Mouse (Mus musculus) neural tube, embryonic 14.5 days (tissue): ENCODE measurements at regions not wholly inside any gene's neighbourhood (a gene's known extent, or its start where the extent isn't known, plus 50 kb on each side); places are given as distances from the start of the nearest gene placed in this dataset.

ENCODE experiments used
- ATAC-seq: fragments of 200-750 bp; cut with Nextera tagmentation; 2 replicates; pipeline ENCODE4 v1.8.0; 2017; ENCODE audit warnings: low read depth, mild to moderate bottlenecking, moderate TSS enrichment, moderate library complexity
- H3K27ac ChIP-seq: fragments of 300-500 bp; sonication (generic); 2 replicates; pipeline ENCODE4 v1.5.1; 2014; ENCODE audit warnings: low read depth, mild to moderate bottlenecking, control low read depth, low read length, moderate library complexity, mixed read lengths
- H3K27me3 ChIP-seq: fragments of 300-500 bp; sonication (generic); 2 replicates; pipeline ENCODE4 v1.6.1; 2014; ENCODE audit warnings: low read length; ENCODE audit not compliant: control insufficient read depth, insufficient read depth
- H3K36me3 ChIP-seq: fragments of 300-500 bp; sonication (generic); 2 replicates; pipeline ENCODE4 v1.6.1; 2014; ENCODE audit warnings: low read length, mixed read lengths; ENCODE audit not compliant: control insufficient read depth, insufficient read depth
- H3K4me1 ChIP-seq: fragments of 300-500 bp; sonication (generic); 2 replicates; pipeline ENCODE4 v1.6.1; 2014; ENCODE audit warnings: low read length; ENCODE audit not compliant: control insufficient read depth, insufficient read depth
- H3K4me2 ChIP-seq: fragments of 300-500 bp; sonication (generic); 2 replicates; pipeline ENCODE4 v1.6.1; 2014; ENCODE audit warnings: mild to moderate bottlenecking, low read depth, low read length, control low read depth
- H3K4me3 ChIP-seq: fragments of 300-500 bp; sonication (generic); 2 replicates; pipeline ENCODE4 v1.5.1; 2014; ENCODE audit warnings: low read depth, low read length, control low read depth, mixed read lengths
- H3K9ac ChIP-seq: fragments of 300-500 bp; sonication (generic); replicated peaks from 2 replicates; pipeline ENCODE4 v1.6.1; 2014; ENCODE audit warnings: low read depth, mild to moderate bottlenecking, control low read depth, low read length, mixed read lengths
- H3K9me3 ChIP-seq: fragments of 300-500 bp; sonication (generic); 2 replicates; pipeline ENCODE4 v1.6.1; 2016; ENCODE audit warnings: low read length; ENCODE audit not compliant: control insufficient read depth
- WGBS: fragments of 180-500 bp; shearing (Covaris S2); extraction: QIAGEN DNeasy Blood & Tissue Kit; methylation state at CpG from one replicate; pipeline ENCODE4 v1.1.7; 2014; 5-methylcytosine and 5-hydroxymethylcytosine counted together

DNA sequence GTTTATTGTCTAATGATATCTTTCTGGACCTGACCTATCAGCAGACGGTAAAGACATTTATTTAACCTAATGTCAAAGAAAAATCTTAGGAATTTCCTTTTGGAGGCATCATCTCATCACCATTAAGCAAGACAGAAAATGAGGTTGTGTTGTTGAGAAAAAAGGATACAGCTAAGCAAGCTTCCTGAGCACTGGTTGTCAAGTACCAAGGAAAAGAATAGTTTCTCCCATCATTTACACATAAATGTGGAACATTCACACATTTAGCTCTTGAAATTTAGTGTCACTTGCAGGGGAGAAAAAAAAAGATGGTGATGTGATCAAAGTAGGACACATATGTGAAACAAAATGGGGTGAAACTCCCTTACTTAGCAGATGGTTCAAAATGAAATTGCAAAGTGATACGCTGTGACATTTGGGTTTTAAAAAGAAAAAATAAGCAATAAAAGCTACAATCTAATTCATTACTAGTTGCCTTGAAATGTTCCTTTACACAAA lies 157.7 kb upstream of the 1700009N14Rik start:
- no peak for ATAC-seq
- no peaks in the 10 kb centered on the region for H3K27me3 ChIP-seq
- H3K9me3 ChIP-seq = no peaks in the 10 kb centered on the region
- H3K4me2 ChIP-seq = no peak overlapping the region
- H3K4me1 ChIP-seq = no peaks in the 10 kb centered on the region
- no peak overlapping the region for H3K4me3 ChIP-seq
- H3K27ac ChIP-seq = no peak overlapping the region
- WGBS = 93% methylated on average over 2 of the region's 2 CpGs
- no peak overlapping the region for H3K9ac ChIP-seq
- no peaks in the 10 kb centered on the region for H3K36me3 ChIP-seq

DNA sequence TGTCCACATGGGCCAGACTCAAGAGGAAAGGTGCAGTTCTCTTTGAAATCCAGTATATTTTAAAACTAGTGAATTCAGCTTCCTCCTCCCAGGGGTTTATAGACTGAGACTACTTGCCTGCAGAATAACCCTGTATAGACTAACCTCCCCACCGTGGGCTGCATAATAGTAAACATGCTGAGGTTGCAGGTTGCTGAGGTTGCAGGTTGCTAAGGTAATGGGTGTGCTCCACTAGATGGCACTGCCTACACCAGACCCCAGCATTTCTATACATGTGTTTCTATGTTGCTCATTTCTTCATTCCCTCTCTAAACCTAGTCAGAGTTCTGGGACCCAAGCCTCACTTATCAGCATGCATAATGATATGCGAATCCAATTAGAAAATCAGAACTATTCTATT lies 140.0 kb upstream of the 1700009N14Rik start:
- H3K27me3 ChIP-seq = no peaks in the 10 kb centered on the region
- 51% methylated on average over 2 of the region's 2 CpGs for WGBS
- H3K36me3 ChIP-seq = no peaks in the 10 kb centered on the region
- no peak overlapping the region for H3K4me2 ChIP-seq
- H3K4me1 ChIP-seq = no peaks in the 10 kb centered on the region
- no peak overlapping the region for H3K9ac ChIP-seq
- no peak overlapping the region for H3K4me3 ChIP-seq
- H3K27ac ChIP-seq = no peak overlapping the region
- no peaks in the 10 kb centered on the region for H3K9me3 ChIP-seq
- no peak for ATAC-seq

DNA sequence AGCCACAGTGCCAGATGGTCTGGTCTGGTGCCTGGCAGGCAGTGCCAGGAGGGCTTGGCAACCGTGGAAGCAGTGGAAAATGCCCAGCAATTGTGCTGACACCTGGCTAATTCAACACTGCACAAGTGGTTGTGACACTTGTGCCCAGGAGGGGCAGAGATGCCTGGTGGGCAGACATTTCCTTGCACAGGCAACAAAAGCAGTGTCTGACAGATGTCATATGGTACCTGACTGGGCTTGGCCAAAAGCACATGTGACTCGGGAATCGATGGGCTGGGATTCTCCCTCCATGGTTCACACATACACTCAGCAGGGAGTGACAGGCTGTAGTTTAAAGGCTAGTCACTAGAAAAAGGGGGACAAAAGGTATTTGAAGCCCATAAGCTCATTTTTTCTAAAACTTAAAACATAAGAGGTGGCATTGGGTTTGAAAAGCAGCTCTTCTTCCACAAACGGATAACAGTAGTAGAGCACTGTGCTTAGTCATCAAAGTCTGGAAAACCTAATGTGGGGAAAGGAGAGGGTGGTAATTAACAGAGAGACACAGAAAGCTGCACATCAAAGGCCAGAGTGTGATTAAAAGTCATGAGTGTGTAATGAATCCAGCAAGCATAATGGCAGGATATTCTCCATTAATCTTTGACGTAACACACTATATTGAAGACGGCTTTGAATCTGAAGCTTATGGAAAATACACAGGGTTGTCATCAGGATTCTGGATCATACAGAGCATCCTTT lies 105.5 kb upstream of the 1700009N14Rik start:
- Histone ChIP-seq H3K4me1 (peaks cover 3% of the 10 kb centered on the region; the same call in 1 of the 2 replicates), H3K4me3 (no peak overlapping the region), H3K36me3 (no peaks in the 10 kb centered on the region), H3K27me3 (no peaks in the 10 kb centered on the region), H3K9ac (no peak overlapping the region), H3K4me2 (0 out of 2 replicates have a peak overlapping the region, but pooled peaks have one; percentile 29), H3K9me3 (no peaks in the 10 kb centered on the region), H3K27ac (no peak overlapping the region)
- ATAC-seq = peak; percentile 92
- 26% methylated on average over 6 of the region's 6 CpGs for WGBS

DNA sequence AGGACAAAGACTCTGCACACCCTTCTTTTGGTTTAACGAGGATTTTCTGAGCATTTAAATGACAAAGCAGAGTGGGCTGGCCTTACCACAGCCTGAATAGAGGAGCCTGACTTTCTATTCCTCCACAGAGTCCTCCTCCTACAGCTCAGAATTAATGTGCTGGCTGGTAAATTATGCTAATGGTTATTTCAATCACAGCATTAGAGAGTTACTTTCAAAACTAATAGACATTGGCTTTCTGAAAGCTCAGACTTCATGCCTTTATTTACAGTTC lies 105.0 kb upstream of the 1700009N14Rik start:
- Histone ChIP-seq H3K9ac (no peak overlapping the region), H3K4me2 (0 out of 2 replicates have a peak overlapping the region, but pooled peaks have one; percentile 29), H3K27me3 (no peaks in the 10 kb centered on the region), H3K36me3 (no peaks in the 10 kb centered on the region), H3K4me1 (peaks cover 3% of the 10 kb centered on the region; the same call in 1 of the 2 replicates), H3K4me3 (no peak overlapping the region), H3K9me3 (no peaks in the 10 kb centered on the region), H3K27ac (no peak overlapping the region)
- peak; percentile 84 for ATAC-seq
- 6% methylated on average over 1 of the region's 1 CpGs for WGBS

DNA sequence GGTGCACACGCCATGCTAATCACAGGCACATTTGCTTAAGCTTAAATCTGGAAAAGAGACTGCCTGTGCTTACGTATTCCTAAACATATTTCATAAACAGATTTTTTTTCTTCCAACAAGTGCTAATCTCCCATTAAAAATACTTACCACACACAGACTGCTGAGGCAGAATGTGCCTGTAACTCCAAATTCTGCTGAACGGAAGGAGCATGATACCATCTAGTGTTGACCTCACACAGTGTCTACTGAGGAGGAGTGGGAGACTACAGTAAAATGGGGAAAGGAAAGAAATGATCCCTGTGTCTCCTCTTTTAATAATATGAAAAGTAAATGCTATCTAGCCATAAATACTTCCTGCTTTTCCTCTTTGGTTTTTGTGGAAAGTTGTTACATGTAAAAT lies 81.9 kb upstream of the 1700009N14Rik start:
- Histone ChIP-seq H3K9ac (no peak overlapping the region), H3K9me3 (no peaks in the 10 kb centered on the region), H3K4me3 (no peak overlapping the region), H3K36me3 (no peaks in the 10 kb centered on the region), H3K4me2 (no peak overlapping the region), H3K4me1 (no peaks in the 10 kb centered on the region), H3K27me3 (no peaks in the 10 kb centered on the region), H3K27ac (no peak overlapping the region)
- WGBS = 86% methylated on average over 3 of the region's 3 CpGs
- no peak for ATAC-seq

DNA sequence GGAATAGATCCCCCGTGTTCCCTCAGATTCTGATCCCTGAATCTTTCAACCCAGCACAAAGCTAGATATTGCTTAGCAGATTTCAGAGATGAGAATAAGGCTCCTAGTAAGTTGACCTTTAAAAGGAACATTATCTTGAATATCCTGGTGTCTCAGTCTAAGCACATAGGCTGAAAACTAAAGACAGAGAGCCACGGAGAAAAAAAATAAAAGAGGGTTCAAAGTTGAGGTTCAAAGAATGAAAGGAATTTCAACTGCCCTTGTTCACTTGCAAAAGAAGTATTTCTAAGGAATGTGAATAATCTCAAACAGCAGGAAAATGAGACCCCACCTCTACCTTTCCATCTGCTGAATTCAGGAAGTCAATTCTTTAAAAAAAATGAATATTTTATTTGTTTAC lies 69.3 kb upstream of the 1700009N14Rik start:
- no peak for ATAC-seq
- no peaks in the 10 kb centered on the region for H3K27me3 ChIP-seq
- no peak overlapping the region for H3K4me3 ChIP-seq
- H3K4me1 ChIP-seq = no peaks in the 10 kb centered on the region
- no peaks in the 10 kb centered on the region for H3K9me3 ChIP-seq
- H3K4me2 ChIP-seq = no peak overlapping the region
- H3K27ac ChIP-seq = no peak overlapping the region
- WGBS = 67% methylated on average over 2 of the region's 2 CpGs
- no peaks in the 10 kb centered on the region for H3K36me3 ChIP-seq
- H3K9ac ChIP-seq = no peak overlapping the region

DNA sequence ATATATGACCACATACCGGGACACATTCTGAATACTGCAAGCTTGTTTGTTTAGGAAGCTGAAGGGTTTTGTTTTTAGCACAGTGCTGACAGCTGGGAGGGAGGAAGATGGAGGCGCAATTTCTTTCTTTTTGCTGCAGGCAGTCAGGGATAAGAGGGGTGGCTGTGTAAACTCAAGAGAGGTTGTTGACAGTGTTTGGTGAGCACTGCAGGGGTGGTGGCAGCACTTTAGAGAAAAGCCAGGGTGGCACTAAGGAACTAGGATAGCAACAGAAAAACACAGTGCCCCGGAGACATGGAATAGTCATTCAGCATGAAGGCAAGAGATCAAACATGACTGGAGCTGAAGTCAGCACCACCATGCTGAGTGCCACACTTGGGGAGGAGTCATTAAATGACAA lies 51.9 kb upstream of the 1700009N14Rik start:
- Histone ChIP-seq H3K9me3 (no peaks in the 10 kb centered on the region), H3K4me2 (no peak overlapping the region), H3K36me3 (no peaks in the 10 kb centered on the region), H3K4me1 (no peaks in the 10 kb centered on the region), H3K27ac (no peak overlapping the region), H3K4me3 (no peak overlapping the region), H3K9ac (no peak overlapping the region), H3K27me3 (no peaks in the 10 kb centered on the region)
- WGBS = 47% methylated on average over 3 of the region's 3 CpGs
- ATAC-seq = no peak
